Mouse (Mus musculus): ENCODE data around the gene Smchd1. TPM values are rescaled to one million over a fixed set of nuclear protein-coding genes. Genes with fewer than 3 reads are reported as not detected.

Gene Smchd1
- polyA plus RNA-seq, 1 experiment from 2014 or later, result 21.5 TPM

- H3K4me2 ChIP-seq (replicated peaks; ENCODE audit: low read depth), result no peak overlapping the region
- H3K27me3 ChIP-seq (ENCODE audit: control insufficient read depth, insufficient read depth, low read length), result no peaks in the 10 kb centered on the region
- no peaks in the 10 kb centered on the region for H3K4me1 ChIP-seq (replicated peaks; ENCODE audit: control insufficient read depth, insufficient read depth)
- no peak overlapping the region for H3K9ac ChIP-seq (ENCODE audit: low read length)
- H3K27ac ChIP-seq (replicated peaks), result no peak overlapping the region
- no peaks in the 10 kb centered on the region for H3K9me3 ChIP-seq (ENCODE audit: control insufficient read depth, low read length)
- TF ChIP-seq CTCF (IDR thresholded peaks at IDR 0.05; ENCODE audit: low read depth), result no peak
- no peak for DNase-seq (ENCODE audit: low spot score)
- H3K4me3 ChIP-seq (ENCODE audit: low read depth, low read length), result no peak overlapping the region
- H3K36me3 ChIP-seq (ENCODE audit: control insufficient read depth, insufficient read depth, low read length), result peaks cover 7% of the 10 kb centered on the region
- 93% methylated on average over 14 of the region's 14 CpGs for whole genome bisulfite sequencing
- no peak for ATAC-seq (ENCODE audit: low FRiP score, low TSS enrichment)
Observed at GRCm38 (mm10) chr17:71380346-71380745, 94.8 kb downstream of the Smchd1 start.

GRCm38 (mm10) chr17:71377901-71378300, 97.2 kb downstream of the Smchd1 start:
- Histone ChIP-seq H3K9me3 (ENCODE audit: control insufficient read depth, low read length) (no peaks in the 10 kb centered on the region), H3K9ac (ENCODE audit: low read length) (no peak overlapping the region), H3K27me3 (ENCODE audit: control insufficient read depth, insufficient read depth, low read length) (no peaks in the 10 kb centered on the region), H3K4me3 (ENCODE audit: low read depth, low read length) (no peak overlapping the region), H3K4me1 (replicated peaks; ENCODE audit: control insufficient read depth, insufficient read depth) (no peaks in the 10 kb centered on the region), H3K27ac (replicated peaks) (no peak overlapping the region), H3K4me2 (replicated peaks; ENCODE audit: low read depth) (no peak overlapping the region), H3K36me3 (ENCODE audit: control insufficient read depth, insufficient read depth, low read length) (peaks cover 7% of the 10 kb centered on the region)
- no peak for ATAC-seq (ENCODE audit: low FRiP score, low TSS enrichment)
- WGBS, result 42% methylated on average over 4 of the region's 4 CpGs
- TF ChIP-seq EP300 (optimal IDR thresholded peaks at IDR 0.05) (no peak), CTCF (IDR thresholded peaks at IDR 0.05; ENCODE audit: low read depth) (no peak)
- no peak for DNase-seq (ENCODE audit: low spot score)

- Histone ChIP-seq H3K36me3 (ENCODE audit: control insufficient read depth, insufficient read depth, low read length) (peaks cover 2% of the 10 kb centered on the region; the same call in 1 of the 2 replicates), H3K9me3 (ENCODE audit: control insufficient read depth, low read length) (no peaks in the 10 kb centered on the region), H3K27ac (replicated peaks) (no peak overlapping the region), H3K4me3 (ENCODE audit: low read depth, low read length) (no peak overlapping the region), H3K9ac (ENCODE audit: low read length) (no peak overlapping the region), H3K27me3 (ENCODE audit: control insufficient read depth, insufficient read depth, low read length) (no peaks in the 10 kb centered on the region), H3K4me1 (replicated peaks; ENCODE audit: control insufficient read depth, insufficient read depth) (no peaks in the 10 kb centered on the region), H3K4me2 (replicated peaks; ENCODE audit: low read depth) (no peak overlapping the region)
- TF ChIP-seq CTCF (IDR thresholded peaks at IDR 0.05; ENCODE audit: low read depth) (no peak), EP300 (optimal IDR thresholded peaks at IDR 0.05) (no peak)
- 29% methylated on average over 3 of the region's 3 CpGs for WGBS
- ATAC-seq (ENCODE audit: low FRiP score, low TSS enrichment), result no peak
- DNase-seq (ENCODE audit: low spot score), result no peak
Observed at GRCm38 (mm10) chr17:71355526-71355925, 119.6 kb downstream of the Smchd1 start.

GRCm38 (mm10) chr17:71354205-71354604, 120.9 kb downstream of the Smchd1 start:
- no peaks in the 10 kb centered on the region; the same call in 1 of the 2 replicates for H3K36me3 ChIP-seq (ENCODE audit: control insufficient read depth, insufficient read depth, low read length)
- H3K4me1 ChIP-seq (replicated peaks; ENCODE audit: control insufficient read depth, insufficient read depth), result no peaks in the 10 kb centered on the region
- H3K9ac ChIP-seq (ENCODE audit: low read length), result no peak overlapping the region
- no peak for TF ChIP-seq EP300 (optimal IDR thresholded peaks at IDR 0.05)
- no peak for TF ChIP-seq CTCF (IDR thresholded peaks at IDR 0.05; ENCODE audit: low read depth)
- no peak overlapping the region for H3K4me3 ChIP-seq (ENCODE audit: low read depth, low read length)
- DNase-seq (ENCODE audit: low spot score), result no peak
- ATAC-seq (ENCODE audit: low FRiP score, low TSS enrichment), result no peak
- 96% methylated on average over 11 of the region's 11 CpGs for WGBS
- H3K27me3 ChIP-seq (ENCODE audit: control insufficient read depth, insufficient read depth, low read length), result no peaks in the 10 kb centered on the region
- H3K27ac ChIP-seq (replicated peaks), result no peak overlapping the region
- H3K9me3 ChIP-seq (ENCODE audit: control insufficient read depth, low read length), result no peaks in the 10 kb centered on the region
- no peak overlapping the region for H3K4me2 ChIP-seq (replicated peaks; ENCODE audit: low read depth)

GRCm38 (mm10) chr17:71348188-71348587, 127.0 kb downstream of the Smchd1 start:
- Histone ChIP-seq H3K27ac (replicated peaks) (no peak overlapping the region), H3K4me1 (replicated peaks; ENCODE audit: control insufficient read depth, insufficient read depth) (no peaks in the 10 kb centered on the region), H3K36me3 (ENCODE audit: control insufficient read depth, insufficient read depth, low read length) (peaks cover 3% of the 10 kb centered on the region), H3K9me3 (ENCODE audit: control insufficient read depth, low read length) (no peaks in the 10 kb centered on the region), H3K4me3 (ENCODE audit: low read depth, low read length) (no peak overlapping the region), H3K4me2 (replicated peaks; ENCODE audit: low read depth) (no peak overlapping the region), H3K27me3 (ENCODE audit: control insufficient read depth, insufficient read depth, low read length) (no peaks in the 10 kb centered on the region), H3K9ac (ENCODE audit: low read length) (no peak overlapping the region)
- TF ChIP-seq EP300 (optimal IDR thresholded peaks at IDR 0.05) (no peak), CTCF (IDR thresholded peaks at IDR 0.05; ENCODE audit: low read depth) (no peak)
- ATAC-seq (ENCODE audit: low FRiP score, low TSS enrichment), result no peak
- DNase-seq (ENCODE audit: low spot score), result no peak
- 93% methylated on average over 3 of the region's 3 CpGs for WGBS

- no peak overlapping the region for H3K9ac ChIP-seq (ENCODE audit: low read length)
- no peak overlapping the region for H3K4me2 ChIP-seq (replicated peaks; ENCODE audit: low read depth)
- 88% methylated on average over 3 of the region's 3 CpGs for WGBS
- H3K4me1 ChIP-seq (replicated peaks; ENCODE audit: control insufficient read depth, insufficient read depth), result no peaks in the 10 kb centered on the region
- no peak overlapping the region for H3K27ac ChIP-seq (replicated peaks)
- ATAC-seq (ENCODE audit: low FRiP score, low TSS enrichment) (no peak), DNase-seq (ENCODE audit: low spot score) (no peak)
- no peaks in the 10 kb centered on the region for H3K27me3 ChIP-seq (ENCODE audit: control insufficient read depth, insufficient read depth, low read length)
- H3K4me3 ChIP-seq (ENCODE audit: low read depth, low read length), result no peak overlapping the region
- H3K36me3 ChIP-seq (ENCODE audit: control insufficient read depth, insufficient read depth, low read length), result peaks cover 3% of the 10 kb centered on the region
- no peaks in the 10 kb centered on the region for H3K9me3 ChIP-seq (ENCODE audit: control insufficient read depth, low read length)
- TF ChIP-seq CTCF (IDR thresholded peaks at IDR 0.05; ENCODE audit: low read depth) (no peak), EP300 (optimal IDR thresholded peaks at IDR 0.05) (no peak)
Observed at GRCm38 (mm10) chr17:71342006-71342405, 133.1 kb downstream of the Smchd1 start.

Data from stomach, postnatal 0 days (tissue).